Mouse (Mus musculus): Measurements from ENCODE around the gene Krtap16-3.

Gene Krtap16-3

DNA sequence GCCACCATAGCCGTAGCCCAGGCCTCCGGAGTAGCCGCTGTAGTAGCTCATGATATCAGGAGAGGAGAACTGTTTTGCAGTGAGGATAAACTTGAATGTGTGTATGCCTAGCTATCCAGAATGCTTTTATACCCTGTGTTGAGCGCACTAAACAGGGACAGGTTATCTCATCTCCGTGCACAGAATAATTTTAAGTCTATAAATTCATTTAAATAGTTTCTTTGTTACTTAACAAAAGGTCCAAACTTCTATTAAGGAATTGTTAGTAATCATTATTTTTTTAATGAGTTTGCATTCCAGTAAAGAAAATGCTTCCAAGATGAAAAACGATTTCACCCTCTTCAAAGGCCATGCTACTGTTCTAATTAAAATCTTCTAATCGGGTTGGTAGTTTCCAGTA lies at the start of gene Krtap16-3:
TSS of gene Krtap16-3 (minus strand) at position 101 of the 400 bp plus-strand sequence.
- in situ Hi-C loops (cut with MboI; ENCODE audit: low sequenced_read_pairs), result no loop called here

DNA sequence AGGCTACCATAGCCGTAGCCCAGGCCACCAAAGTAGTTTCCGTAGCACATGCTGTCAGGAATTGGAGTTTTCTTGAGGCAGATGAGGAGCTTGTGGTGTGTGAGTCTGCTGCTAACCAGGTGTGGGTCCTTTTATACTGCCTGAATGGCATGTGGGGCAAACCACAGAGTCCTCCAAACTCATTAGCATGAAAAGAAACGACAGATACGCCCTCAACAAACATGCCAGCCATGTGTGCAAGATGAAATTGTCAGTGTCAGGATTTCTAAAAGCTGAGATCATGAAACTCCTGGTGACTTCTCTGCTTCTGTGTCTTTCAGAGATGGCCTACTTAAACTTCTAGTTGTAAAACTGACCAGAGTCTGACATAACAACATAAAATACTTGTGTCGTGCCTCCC lies 48.0 kb upstream of the Krtap16-3 start, which contains the start of gene Krtap22-2:
TSS of gene Krtap22-2 (minus strand) at position 101 of the 400 bp plus-strand sequence.
- in situ Hi-C loops (cut with MboI; ENCODE audit: low sequenced_read_pairs), result no loop called here

- in situ Hi-C loops (cut with MboI; ENCODE audit: low sequenced_read_pairs), result no loop called here
Observed at GRCm38 (mm10) chr16:88941106-88941505, 21.6 kb downstream of the Krtap16-3 start.

DNA sequence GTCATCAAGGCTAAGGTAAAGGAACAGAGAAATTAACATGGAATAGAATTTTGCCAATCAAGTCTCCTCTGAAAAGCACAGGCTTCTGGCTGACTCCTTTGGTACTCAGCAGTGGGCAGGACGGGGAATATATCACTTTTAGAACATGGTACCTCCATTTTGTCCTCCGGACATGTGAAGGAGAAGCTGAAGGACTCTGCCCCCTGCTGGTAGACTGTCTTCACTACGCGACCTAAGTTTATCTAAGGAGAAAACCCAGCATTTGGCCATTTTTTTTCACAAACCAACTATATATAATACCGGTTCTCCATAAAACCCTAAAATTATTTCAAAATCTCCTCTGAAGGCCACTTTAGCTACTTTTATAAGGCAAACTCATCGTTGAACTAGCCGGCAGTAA lies 24.4 kb downstream of the Krtap16-3 start:
- in situ Hi-C loops (cut with MboI; ENCODE audit: low sequenced_read_pairs), result no loop called here

GRCm38 (mm10) chr16:88932165-88932564 lies 30.5 kb downstream of the Krtap16-3 start, which contains the start of gene Krtap19-9b:
Gene Krtap19-9b, minus strand, starts transcription at chr16:88932265.
- in situ Hi-C loops (cut with MboI; ENCODE audit: low sequenced_read_pairs), result no loop called here
